Mouse (Mus musculus) C3H10T1/2 (cell line): ENCODE data around the gene Aldh4a1. TPM values are rescaled to one million over a fixed set of nuclear protein-coding genes. Genes with fewer than 3 reads are reported as not detected.

Source experiments
- polyA plus RNA-seq, 2 experiments: library from polyadenylated mRNA; unstranded; fragments of >200 nt; fragmentation: generic; extraction: Trizol; gene quantifications; one replicate each; pipeline ENCODE4 v1.2.1; 2012; ENCODE audit warnings: missing spikeins in 2 of 2

Aldh4a1 gene
- 1 to 10 TPM; 3.0 to 9.1 TPM for polyA plus RNA-seq

DNA sequence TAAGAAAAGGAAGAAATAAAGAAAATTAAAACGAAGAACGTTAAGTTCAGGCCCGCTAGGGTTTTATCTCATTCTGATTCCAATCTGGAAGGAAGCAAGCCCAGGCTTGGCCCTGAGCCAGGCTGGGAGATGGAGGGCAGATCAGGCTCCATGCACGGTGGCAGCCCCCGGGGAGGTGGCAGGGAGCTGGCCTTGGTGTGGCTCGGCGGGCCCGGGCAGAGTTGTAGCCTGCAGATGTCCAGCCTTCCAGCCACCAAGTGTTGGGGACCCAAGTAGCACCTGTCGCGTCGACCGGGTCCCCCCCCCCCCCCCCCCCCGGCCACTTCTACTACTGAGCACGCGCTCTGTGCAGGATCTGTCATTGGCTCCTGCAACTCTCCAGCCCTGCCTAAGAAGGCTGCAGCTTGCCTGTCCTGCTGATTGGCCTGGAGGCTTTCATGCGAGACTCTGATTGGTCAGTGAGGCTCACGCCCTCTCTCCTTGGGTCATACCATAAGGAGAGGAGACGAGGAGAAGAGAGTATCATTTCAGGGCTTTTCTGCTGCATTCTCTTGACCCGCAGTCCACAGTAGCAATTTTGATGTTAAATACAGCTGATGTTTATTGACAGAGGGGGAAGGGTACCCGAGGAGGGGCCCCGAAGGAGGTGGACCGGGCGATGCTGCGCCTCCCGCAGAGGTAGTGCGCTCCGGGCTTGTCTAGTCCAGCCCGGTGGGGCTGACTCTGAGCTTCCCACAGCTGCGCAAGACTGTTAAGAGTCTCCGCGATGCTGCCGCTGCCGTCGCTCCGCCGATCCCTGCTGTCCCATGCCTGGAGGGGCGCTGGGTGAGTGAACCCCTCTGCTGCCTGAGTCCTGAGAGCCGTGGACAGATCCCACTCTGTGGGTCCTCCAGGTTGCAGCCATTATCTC, at the start of gene Aldh4a1:
Aldh4a1 (plus strand) TSS at position 494 of the 910 bp plus-strand sequence.

DNA sequence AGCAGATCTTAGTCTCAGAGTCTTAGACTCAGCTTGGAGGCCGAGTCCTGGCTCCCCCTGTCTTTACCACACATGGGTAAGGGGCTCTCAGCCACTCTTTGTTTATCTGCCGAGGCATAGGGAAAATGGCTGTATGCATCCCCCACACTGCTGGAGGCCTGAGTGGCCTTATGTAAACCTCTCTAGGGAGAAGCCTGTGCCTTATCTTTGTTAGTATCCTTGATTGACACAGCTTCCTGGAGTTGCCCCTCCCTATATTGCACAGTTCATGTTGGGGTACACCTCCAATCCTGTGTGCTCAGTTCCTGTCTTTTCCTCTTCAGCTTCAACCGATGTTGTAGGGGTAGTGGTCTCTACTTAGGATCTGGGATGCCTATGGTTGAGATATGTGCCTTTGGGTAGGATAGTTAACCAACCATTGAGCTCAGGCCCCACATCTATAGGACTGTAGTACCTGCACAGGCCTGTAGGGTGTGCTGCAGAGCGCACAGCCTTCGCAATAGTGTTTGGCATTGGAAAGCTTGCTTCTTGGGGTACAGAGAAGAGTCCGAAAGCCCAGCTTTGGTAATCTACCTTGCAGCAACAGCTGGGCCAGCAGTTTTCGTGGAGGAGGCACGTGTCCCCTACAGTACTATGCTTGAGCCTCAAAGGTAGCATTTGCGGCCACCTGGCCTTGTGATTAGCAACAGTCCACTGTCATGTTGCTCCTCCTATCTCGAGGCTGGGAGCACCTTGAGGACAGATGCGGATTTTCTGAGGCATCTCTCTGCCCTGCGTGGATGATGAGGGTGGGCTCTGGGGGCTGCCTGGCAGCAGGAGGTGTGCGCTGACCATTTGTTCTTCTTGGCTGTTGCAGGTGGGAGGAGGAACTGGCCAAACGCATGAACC, 20.1 kb upstream of the Aldh4a1 start, which contains the start of gene Gm21969:
Gm21969 (plus strand) TSS at position 830 of the 888 bp plus-strand sequence.

DNA sequence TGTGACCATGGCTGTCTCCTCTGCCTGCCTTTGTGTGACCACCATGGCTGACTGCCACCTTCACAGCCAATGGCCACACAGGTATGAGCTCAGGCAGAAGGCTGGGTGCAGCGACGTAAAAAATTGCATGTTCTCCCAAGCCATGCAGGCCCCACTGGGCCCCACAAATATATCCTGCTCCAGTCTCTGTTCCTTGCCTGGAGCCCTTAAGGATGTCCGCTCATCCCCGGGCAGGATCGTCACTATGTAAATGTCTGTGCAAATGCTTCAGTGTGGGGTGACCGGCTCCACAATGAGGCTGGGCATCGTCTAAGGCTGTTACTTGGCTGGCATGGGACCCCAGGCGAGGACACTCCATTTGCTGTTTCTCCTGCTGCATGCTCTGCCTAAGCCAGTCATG, 30.6 kb downstream of the Aldh4a1 start, which contains the start of gene Tas1r2:
Tas1r2 (plus strand) TSS at position 301 of the 400 bp plus-strand sequence.

Other genes starting within 250 kb of the Aldh4a1 start
- 1 to 10 TPM; 4.2 to 8.3 TPM for gene Iffo2, start 92.3 kb upstream of the Aldh4a1 start, polyA plus RNA-seq
- not detected for gene Gm21969, start 19.7 kb upstream of the Aldh4a1 start, polyA plus RNA-seq
- gene Tas1r2, start 30.7 kb downstream of the Aldh4a1 start, polyA plus RNA-seq, result under 1 TPM in 1 of 2 experiments, not detected in 1; 0.05 TPM
- not detected for gene Pax7, start 210.7 kb downstream of the Aldh4a1 start, polyA plus RNA-seq